Mouse (Mus musculus): Measurements from ENCODE around the gene Sp110. TPM values are rescaled to one million over a fixed set of nuclear protein-coding genes. Genes with fewer than 3 reads are reported as not detected.
"Not testable (repeated sequence)": the region's sequence is repeated elsewhere in the genome, so short reads cannot be mapped to it uniquely, and the experiment has no call there.

Sp110 gene
- 2.2 TPM in 1 of 2 replicates, not detected in the other for polyA plus RNA-seq (2014; fragmentation: Nextera tagmentation; extraction: Ambion mirVana)

- H3K9me3 ChIP-seq (ENCODE audit: control insufficient read depth, low read length); ATAC-seq (ENCODE audit: low FRiP score, low TSS enrichment); H3K27me3 ChIP-seq (ENCODE audit: control insufficient read depth, insufficient read depth, low read length); H3K4me2 ChIP-seq (ENCODE audit: low read length); H3K36me3 ChIP-seq (ENCODE audit: control insufficient read depth, insufficient read depth, low read length); H3K4me3 ChIP-seq (replicated peaks; ENCODE audit: low read depth, low read length); H3K27ac ChIP-seq (replicated peaks; ENCODE audit: low read depth, low read length); H3K4me1 ChIP-seq (ENCODE audit: control insufficient read depth, insufficient read depth, low read length); H3K9ac ChIP-seq (replicated peaks; ENCODE audit: low read length); DNase-seq: not testable (repeated sequence)
- 80% methylated on average over 16 of the region's 17 CpGs for WGBS
Observed at GRCm38 (mm10) chr1:85598271-85599012, at the start of gene Sp110. Sp110 (minus strand) TSS chr1:85598817.

GRCm38 (mm10) chr1:85638144-85638543 is 39.5 kb upstream of the Sp110 start:
- DNase-seq; H3K4me2 ChIP-seq (ENCODE audit: low read length); H3K9me3 ChIP-seq (ENCODE audit: control insufficient read depth, low read length); H3K9ac ChIP-seq (replicated peaks; ENCODE audit: low read length); H3K4me1 ChIP-seq (ENCODE audit: control insufficient read depth, insufficient read depth, low read length); H3K36me3 ChIP-seq (ENCODE audit: control insufficient read depth, insufficient read depth, low read length); H3K27ac ChIP-seq (replicated peaks; ENCODE audit: low read depth, low read length); H3K4me3 ChIP-seq (replicated peaks; ENCODE audit: low read depth, low read length); ATAC-seq (ENCODE audit: low FRiP score, low TSS enrichment); H3K27me3 ChIP-seq (ENCODE audit: control insufficient read depth, insufficient read depth, low read length): not testable (repeated sequence)
- WGBS, result 81% methylated on average over 4 of the region's 4 CpGs

- not testable (repeated sequence) for H3K9ac ChIP-seq (replicated peaks; ENCODE audit: low read length); H3K4me3 ChIP-seq (replicated peaks; ENCODE audit: low read depth, low read length); ATAC-seq (ENCODE audit: low FRiP score, low TSS enrichment); H3K27ac ChIP-seq (replicated peaks; ENCODE audit: low read depth, low read length); H3K4me1 ChIP-seq (ENCODE audit: control insufficient read depth, insufficient read depth, low read length); H3K4me2 ChIP-seq (ENCODE audit: low read length); H3K36me3 ChIP-seq (ENCODE audit: control insufficient read depth, insufficient read depth, low read length); H3K27me3 ChIP-seq (ENCODE audit: control insufficient read depth, insufficient read depth, low read length); DNase-seq; H3K9me3 ChIP-seq (ENCODE audit: control insufficient read depth, low read length)
- WGBS, result 62% methylated on average over 3 of the region's 3 CpGs
Observed at GRCm38 (mm10) chr1:85636936-85637335, 38.3 kb upstream of the Sp110 start.

GRCm38 (mm10) chr1:85618689-85619088 is 20.1 kb upstream of the Sp110 start:
- H3K36me3 ChIP-seq (ENCODE audit: control insufficient read depth, insufficient read depth, low read length); ATAC-seq (ENCODE audit: low FRiP score, low TSS enrichment); H3K9me3 ChIP-seq (ENCODE audit: control insufficient read depth, low read length); H3K4me1 ChIP-seq (ENCODE audit: control insufficient read depth, insufficient read depth, low read length); H3K4me3 ChIP-seq (replicated peaks; ENCODE audit: low read depth, low read length); DNase-seq; H3K27me3 ChIP-seq (ENCODE audit: control insufficient read depth, insufficient read depth, low read length); H3K4me2 ChIP-seq (ENCODE audit: low read length); H3K27ac ChIP-seq (replicated peaks; ENCODE audit: low read depth, low read length); H3K9ac ChIP-seq (replicated peaks; ENCODE audit: low read length): not testable (repeated sequence)
- 72% methylated on average over 1 of the region's 1 CpGs for WGBS

- ATAC-seq (ENCODE audit: low FRiP score, low TSS enrichment); H3K36me3 ChIP-seq (ENCODE audit: control insufficient read depth, insufficient read depth, low read length); H3K9ac ChIP-seq (replicated peaks; ENCODE audit: low read length); H3K4me1 ChIP-seq (ENCODE audit: control insufficient read depth, insufficient read depth, low read length); H3K4me3 ChIP-seq (replicated peaks; ENCODE audit: low read depth, low read length); H3K4me2 ChIP-seq (ENCODE audit: low read length); H3K9me3 ChIP-seq (ENCODE audit: control insufficient read depth, low read length); DNase-seq; H3K27ac ChIP-seq (replicated peaks; ENCODE audit: low read depth, low read length); H3K27me3 ChIP-seq (ENCODE audit: control insufficient read depth, insufficient read depth, low read length): not testable (repeated sequence)
- 67% methylated on average over 4 of the region's 5 CpGs for WGBS
Observed at GRCm38 (mm10) chr1:85617161-85617560, 18.5 kb upstream of the Sp110 start.

GRCm38 (mm10) chr1:85615819-85616218 is 17.2 kb upstream of the Sp110 start:
- H3K27ac ChIP-seq (replicated peaks; ENCODE audit: low read depth, low read length); DNase-seq; H3K9me3 ChIP-seq (ENCODE audit: control insufficient read depth, low read length); H3K4me1 ChIP-seq (ENCODE audit: control insufficient read depth, insufficient read depth, low read length); ATAC-seq (ENCODE audit: low FRiP score, low TSS enrichment); H3K4me3 ChIP-seq (replicated peaks; ENCODE audit: low read depth, low read length); H3K36me3 ChIP-seq (ENCODE audit: control insufficient read depth, insufficient read depth, low read length); H3K27me3 ChIP-seq (ENCODE audit: control insufficient read depth, insufficient read depth, low read length); H3K9ac ChIP-seq (replicated peaks; ENCODE audit: low read length); H3K4me2 ChIP-seq (ENCODE audit: low read length): not testable (repeated sequence)
- 66% methylated on average over 3 of the region's 3 CpGs for WGBS

- not testable (repeated sequence) for DNase-seq; H3K9ac ChIP-seq (replicated peaks; ENCODE audit: low read length); H3K4me1 ChIP-seq (ENCODE audit: control insufficient read depth, insufficient read depth, low read length); H3K4me3 ChIP-seq (replicated peaks; ENCODE audit: low read depth, low read length); H3K4me2 ChIP-seq (ENCODE audit: low read length); H3K9me3 ChIP-seq (ENCODE audit: control insufficient read depth, low read length); H3K27ac ChIP-seq (replicated peaks; ENCODE audit: low read depth, low read length); H3K27me3 ChIP-seq (ENCODE audit: control insufficient read depth, insufficient read depth, low read length); ATAC-seq (ENCODE audit: low FRiP score, low TSS enrichment); H3K36me3 ChIP-seq (ENCODE audit: control insufficient read depth, insufficient read depth, low read length)
- WGBS, result 94% methylated on average over 3 of the region's 3 CpGs
Observed at GRCm38 (mm10) chr1:85615096-85615495, 16.5 kb upstream of the Sp110 start.

- DNase-seq; H3K36me3 ChIP-seq (ENCODE audit: control insufficient read depth, insufficient read depth, low read length); ATAC-seq (ENCODE audit: low FRiP score, low TSS enrichment); H3K4me3 ChIP-seq (replicated peaks; ENCODE audit: low read depth, low read length); H3K4me2 ChIP-seq (ENCODE audit: low read length); H3K9me3 ChIP-seq (ENCODE audit: control insufficient read depth, low read length); H3K4me1 ChIP-seq (ENCODE audit: control insufficient read depth, insufficient read depth, low read length); H3K27me3 ChIP-seq (ENCODE audit: control insufficient read depth, insufficient read depth, low read length); H3K9ac ChIP-seq (replicated peaks; ENCODE audit: low read length); H3K27ac ChIP-seq (replicated peaks; ENCODE audit: low read depth, low read length): not testable (repeated sequence)
- no CpG with 5 or more reads among the region's 4 CpGs for WGBS
Observed at GRCm38 (mm10) chr1:85610581-85610980, 12.0 kb upstream of the Sp110 start.

GRCm38 (mm10) chr1:85608361-85608760 is 9.7 kb upstream of the Sp110 start:
- not testable (repeated sequence) for H3K4me3 ChIP-seq (replicated peaks; ENCODE audit: low read depth, low read length); H3K27me3 ChIP-seq (ENCODE audit: control insufficient read depth, insufficient read depth, low read length); H3K27ac ChIP-seq (replicated peaks; ENCODE audit: low read depth, low read length); H3K9ac ChIP-seq (replicated peaks; ENCODE audit: low read length); H3K36me3 ChIP-seq (ENCODE audit: control insufficient read depth, insufficient read depth, low read length); DNase-seq; ATAC-seq (ENCODE audit: low FRiP score, low TSS enrichment); H3K4me2 ChIP-seq (ENCODE audit: low read length); H3K4me1 ChIP-seq (ENCODE audit: control insufficient read depth, insufficient read depth, low read length); H3K9me3 ChIP-seq (ENCODE audit: control insufficient read depth, low read length)
- 83% methylated on average over 3 of the region's 4 CpGs for WGBS

Measured in midbrain, embryonic 14.5 days (tissue).